Mouse (Mus musculus) forebrain, embryonic 13.5 days (tissue): Measurements from ENCODE around the gene 2010300C02Rik. TPM values are rescaled to one million over a fixed set of nuclear protein-coding genes. Genes with fewer than 3 reads are reported as not detected.
A peak's percentile ranks its signal among the peaks of the same experiment; 100 is the strongest.

ENCODE experiments used
- ATAC-seq: fragments of 200-750 bp; cut with Nextera tagmentation; 2 replicates; pipeline ENCODE4 v1.8.0; 2017
- H3K27ac ChIP-seq: fragments of 300-500 bp; sonication (generic); 2 replicates; pipeline ENCODE4 v1.5.1; 2015; ENCODE audit warnings: inconsistent platforms, mild to moderate bottlenecking, moderate library complexity
- H3K27me3 ChIP-seq: fragments of 300-500 bp; sonication (generic); 2 replicates; pipeline ENCODE4 v1.6.1; 2015; ENCODE audit warnings: mild to moderate bottlenecking, inconsistent platforms
- H3K36me3 ChIP-seq: fragments of 300-500 bp; sonication (generic); 2 replicates; pipeline ENCODE4 v1.6.1; 2015; ENCODE audit warnings: mild to moderate bottlenecking, inconsistent platforms; ENCODE audit not compliant: poor library complexity, severe bottlenecking
- H3K4me1 ChIP-seq: fragments of 300-500 bp; sonication (generic); 2 replicates; pipeline ENCODE4 v1.6.1; 2015; ENCODE audit warnings: inconsistent platforms
- H3K4me2 ChIP-seq: fragments of 300-500 bp; sonication (generic); 2 replicates; pipeline ENCODE4 v1.6.1; 2015; ENCODE audit warnings: inconsistent platforms, mild to moderate bottlenecking, moderate library complexity
- H3K4me3 ChIP-seq: fragments of 300-500 bp; sonication (generic); 2 replicates; pipeline ENCODE4 v1.5.1; 2015; ENCODE audit warnings: mild to moderate bottlenecking, inconsistent platforms
- H3K9ac ChIP-seq: fragments of 300-500 bp; sonication (generic); 2 replicates; pipeline ENCODE4 v1.6.1; 2015; ENCODE audit warnings: mild to moderate bottlenecking, inconsistent platforms
- H3K9me3 ChIP-seq: fragments of 300-500 bp; sonication (generic); replicated peaks from 2 replicates; pipeline ENCODE4 v1.6.1; 2016; ENCODE audit warnings: inconsistent platforms
- WGBS: fragments of 180-500 bp; shearing (Covaris S2); methylation state at CpG from one replicate; pipeline ENCODE4 v1.1.7; 2015; 5-methylcytosine and 5-hydroxymethylcytosine counted together
- polyA plus RNA-seq: library from polyadenylated mRNA; unstranded; fragments of >200 nt; fragmentation: Nextera tagmentation; extraction: Ambion mirVana; gene quantifications from 2 replicates; pipeline ENCODE4 v1.2.1, GENCODE M21; 2015

Gene 2010300C02Rik
- polyA plus RNA-seq, 1 experiment from 2014 or later: 0.62 TPM

- ATAC-seq: no peak
- H3K4me3 ChIP-seq: no peak overlapping the region
- H3K9ac ChIP-seq: no peak overlapping the region
- no peaks in the 10 kb centered on the region for H3K36me3 ChIP-seq
- WGBS: 93% methylated on average over 6 of the region's 6 CpGs
- no peak overlapping the region for H3K27ac ChIP-seq
- H3K4me2 ChIP-seq: no peak overlapping the region
- no peaks in the 10 kb centered on the region for H3K4me1 ChIP-seq
- peaks cover 4% of the 10 kb centered on the region; the same call in 1 of the 2 replicates for H3K9me3 ChIP-seq
- H3K27me3 ChIP-seq: no peaks in the 10 kb centered on the region
Observed at GRCm38 (mm10) chr1:37708270-37708955, 11.5 kb downstream of the 2010300C02Rik start.

DNA sequence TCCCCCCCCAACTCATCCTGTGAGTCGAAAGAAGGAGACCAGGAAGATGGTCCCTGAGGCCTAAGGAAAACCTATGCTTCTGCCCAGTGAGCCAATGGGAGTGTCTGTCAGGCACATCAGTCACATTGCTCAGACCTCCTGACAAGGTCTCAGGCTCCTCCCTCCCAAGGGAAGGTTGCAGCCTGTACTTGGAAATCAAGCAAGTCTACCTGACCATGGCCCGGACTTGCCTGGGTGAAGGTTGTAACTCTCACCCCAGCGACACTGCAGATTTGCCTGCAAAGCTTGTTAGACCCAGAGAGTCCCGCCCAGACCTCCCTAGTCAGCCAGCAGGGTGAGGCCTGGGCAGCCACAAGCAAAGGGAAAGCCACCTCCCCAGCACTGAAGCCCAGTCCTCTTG is 17.6 kb downstream of the 2010300C02Rik start:
- 73% methylated on average over 4 of the region's 4 CpGs for WGBS
- H3K4me2 ChIP-seq: no peak overlapping the region
- no peaks in the 10 kb centered on the region for H3K27me3 ChIP-seq
- peaks cover 4% of the 10 kb centered on the region; the same call in 1 of the 2 replicates for H3K9me3 ChIP-seq
- H3K4me1 ChIP-seq: peaks cover 4% of the 10 kb centered on the region
- no peak for ATAC-seq
- no peak overlapping the region for H3K4me3 ChIP-seq
- H3K27ac ChIP-seq: no peak overlapping the region
- no peaks in the 10 kb centered on the region for H3K36me3 ChIP-seq
- no peak overlapping the region for H3K9ac ChIP-seq

DNA sequence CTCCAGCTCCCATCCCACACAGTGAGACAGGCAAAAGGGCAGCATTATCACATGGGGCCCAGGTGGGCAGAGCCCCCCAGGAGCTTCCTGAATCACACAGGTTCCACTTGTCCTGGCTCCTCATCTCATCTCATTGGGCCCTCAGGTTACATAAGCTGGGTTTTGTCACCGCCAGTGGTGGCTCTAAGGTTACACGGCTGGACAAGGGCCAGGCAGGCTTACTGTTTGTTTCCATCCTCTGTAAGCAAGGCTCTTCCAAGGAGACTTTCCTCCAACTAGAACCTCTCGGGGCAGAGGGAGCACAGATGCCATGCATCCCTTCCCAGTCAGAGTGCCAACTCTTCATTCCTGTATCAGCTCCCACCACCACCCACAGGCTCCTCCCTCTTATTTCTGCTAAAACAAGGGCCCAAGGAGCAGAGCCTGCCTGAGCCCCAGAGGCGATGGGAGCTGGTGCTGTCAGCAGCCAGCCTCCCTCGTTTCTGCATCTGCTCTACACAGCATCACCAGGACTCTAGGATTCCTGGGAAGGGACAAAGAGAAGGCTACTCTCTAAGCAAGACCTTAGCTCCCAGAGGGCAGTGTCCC is 20.9 kb downstream of the 2010300C02Rik start:
- no peaks in the 10 kb centered on the region for H3K36me3 ChIP-seq
- H3K27me3 ChIP-seq: no peaks in the 10 kb centered on the region
- no peak for ATAC-seq
- H3K9ac ChIP-seq: no peak overlapping the region
- no peak overlapping the region for H3K4me3 ChIP-seq
- no peak overlapping the region for H3K4me2 ChIP-seq
- no peak overlapping the region; the same call in 1 of the 2 replicates for H3K27ac ChIP-seq
- no peaks in the 10 kb centered on the region for H3K9me3 ChIP-seq
- WGBS: 76% methylated on average over 5 of the region's 5 CpGs
- H3K4me1 ChIP-seq: peaks cover 4% of the 10 kb centered on the region

DNA sequence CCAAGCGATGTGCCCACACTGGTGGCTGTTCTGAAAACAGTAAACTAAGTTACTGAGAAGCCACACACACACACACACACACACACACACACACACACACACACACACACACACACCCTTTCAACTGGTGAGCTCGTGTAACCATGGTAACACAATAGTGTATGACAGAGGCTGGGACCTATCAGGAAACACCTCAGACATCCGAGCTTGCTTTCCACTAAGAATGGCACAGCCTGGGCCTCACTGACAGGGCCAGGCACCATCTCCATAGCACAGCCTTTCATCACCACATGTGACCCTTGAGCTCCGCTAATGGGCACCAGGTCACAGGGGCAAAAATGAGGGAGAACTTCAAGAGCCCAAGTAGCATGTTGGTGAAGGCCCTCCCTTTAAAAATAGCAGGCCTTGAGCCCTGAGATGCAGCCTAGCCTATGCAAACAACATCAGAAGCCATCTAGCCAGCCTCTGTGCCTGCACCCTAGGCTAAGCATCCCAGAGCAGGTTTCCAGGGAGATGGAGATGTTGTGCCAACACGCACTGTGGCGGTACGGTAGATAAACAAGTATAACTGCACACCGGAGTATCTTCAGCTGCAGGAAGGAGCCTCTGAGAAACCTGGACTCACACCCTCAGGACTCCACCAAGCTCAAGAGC is 21.6 kb downstream of the 2010300C02Rik start:
- ATAC-seq: peak; percentile 75
- Histone ChIP-seq H3K27ac (no peak overlapping the region), H3K36me3 (no peaks in the 10 kb centered on the region), H3K4me3 (no peak overlapping the region), H3K9ac (no peak overlapping the region), H3K9me3 (no peaks in the 10 kb centered on the region), H3K4me2 (no peak overlapping the region), H3K27me3 (no peaks in the 10 kb centered on the region), H3K4me1 (peaks cover 4% of the 10 kb centered on the region)
- WGBS: 65% methylated on average over 8 of the region's 8 CpGs

GRCm38 (mm10) chr1:37696918-37697317 is 23.0 kb downstream of the 2010300C02Rik start:
- Histone ChIP-seq H3K4me1 (peaks cover 4% of the 10 kb centered on the region), H3K9me3 (no peaks in the 10 kb centered on the region), H3K4me2 (no peak overlapping the region), H3K36me3 (no peaks in the 10 kb centered on the region), H3K4me3 (no peak overlapping the region), H3K27me3 (no peaks in the 10 kb centered on the region), H3K9ac (no peak overlapping the region), H3K27ac (no peak overlapping the region)
- ATAC-seq: no peak
- 85% methylated on average over 3 of the region's 3 CpGs for WGBS

DNA sequence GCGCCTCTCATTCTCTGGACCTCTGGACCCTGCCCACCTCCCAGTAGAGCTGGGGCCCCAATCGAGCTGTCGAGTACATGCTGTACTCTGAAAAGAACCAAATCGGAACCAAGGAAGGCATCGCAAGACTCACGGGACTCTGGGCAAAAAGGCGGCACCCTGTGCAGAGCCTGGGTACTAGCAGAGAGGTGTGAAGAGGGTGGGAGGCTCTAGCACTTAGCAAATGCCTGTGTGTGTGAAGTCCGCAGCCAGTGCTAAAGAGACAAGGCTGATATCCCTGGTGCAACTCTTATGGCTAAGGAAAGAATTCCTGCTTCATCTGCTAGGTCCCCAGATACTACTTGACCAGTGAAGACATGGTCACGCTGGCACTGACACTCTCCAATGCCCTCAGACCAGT is 24.2 kb downstream of the 2010300C02Rik start:
- Histone ChIP-seq H3K4me1 (peaks cover 4% of the 10 kb centered on the region), H3K27ac (no peak overlapping the region), H3K4me2 (no peak overlapping the region), H3K4me3 (no peak overlapping the region), H3K9ac (no peak overlapping the region), H3K9me3 (no peaks in the 10 kb centered on the region), H3K36me3 (no peaks in the 10 kb centered on the region), H3K27me3 (no peaks in the 10 kb centered on the region)
- ATAC-seq: no peak
- 92% methylated on average over 9 of the region's 9 CpGs for WGBS

DNA sequence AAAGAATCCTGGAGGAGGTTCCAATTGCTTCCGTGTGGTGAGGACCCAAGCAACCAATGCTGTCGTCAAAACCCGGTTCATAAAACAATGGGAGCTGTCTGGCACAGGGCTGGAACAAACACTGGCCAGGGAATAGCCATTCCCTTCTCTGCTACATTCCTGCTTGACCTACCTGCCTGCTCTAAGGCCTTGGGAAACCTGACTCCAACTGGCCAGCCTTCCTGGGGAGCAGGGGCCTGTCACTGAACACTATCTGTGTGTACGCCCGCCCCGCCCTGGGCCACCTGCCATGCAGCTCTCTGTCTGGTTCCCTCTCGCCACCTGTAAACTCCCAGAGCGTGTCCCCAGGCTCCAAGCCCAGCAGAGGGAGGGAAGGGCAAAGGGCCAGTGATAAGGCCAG is 25.5 kb downstream of the 2010300C02Rik start:
- 27% methylated on average over 8 of the region's 8 CpGs for WGBS

DNA sequence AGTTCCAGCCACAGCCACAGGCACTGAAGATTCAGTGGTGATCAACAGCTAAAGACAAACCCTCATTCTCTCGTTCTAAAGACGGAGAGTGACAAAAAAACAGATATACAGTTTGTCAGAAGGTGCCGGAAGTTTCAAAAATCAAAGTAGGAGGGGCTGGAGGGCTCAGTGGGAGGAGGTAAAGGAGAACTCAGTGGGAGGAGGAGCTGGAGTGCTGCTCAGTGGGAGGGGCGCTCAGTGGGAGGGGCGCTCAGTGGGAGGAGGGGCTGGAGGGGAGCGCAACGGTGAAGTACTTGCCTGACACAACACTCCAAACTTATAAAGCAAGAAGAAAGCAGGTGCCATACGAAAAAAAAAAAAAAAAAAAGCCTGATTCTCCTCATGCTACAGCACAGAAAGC is 28.7 kb downstream of the 2010300C02Rik start:
- Histone ChIP-seq H3K4me3 (no peak overlapping the region), H3K9ac (no peak overlapping the region), H3K27me3 (no peaks in the 10 kb centered on the region), H3K4me1 (peaks cover 9% of the 10 kb centered on the region), H3K27ac (no peak overlapping the region), H3K4me2 (no peak overlapping the region), H3K9me3 (no peaks in the 10 kb centered on the region), H3K36me3 (no peaks in the 10 kb centered on the region)
- WGBS: 48% methylated on average over 8 of the region's 8 CpGs
- no peak for ATAC-seq

More for the DNA sequence above, 25.5 kb downstream of the 2010300C02Rik start:
- ATAC-seq: no peak
- no peak overlapping the region for H3K4me3 ChIP-seq
- H3K36me3 ChIP-seq: no peaks in the 10 kb centered on the region
- H3K27ac ChIP-seq: no peak overlapping the region
- no peak overlapping the region for H3K9ac ChIP-seq
- no peaks in the 10 kb centered on the region for H3K27me3 ChIP-seq
- no peak overlapping the region for H3K4me2 ChIP-seq
- no peaks in the 10 kb centered on the region for H3K9me3 ChIP-seq
- H3K4me1 ChIP-seq: peaks cover 4% of the 10 kb centered on the region

GRCm38 (mm10) chr1:37690665-37691064 is 29.2 kb downstream of the 2010300C02Rik start:
- Histone ChIP-seq H3K4me2 (no peak overlapping the region), H3K9me3 (no peaks in the 10 kb centered on the region), H3K27me3 (no peaks in the 10 kb centered on the region), H3K4me1 (peaks cover 9% of the 10 kb centered on the region), H3K27ac (no peak overlapping the region), H3K4me3 (no peak overlapping the region), H3K9ac (no peak overlapping the region), H3K36me3 (no peaks in the 10 kb centered on the region)
- WGBS: 81% methylated on average over 5 of the region's 5 CpGs
- no peak for ATAC-seq

DNA sequence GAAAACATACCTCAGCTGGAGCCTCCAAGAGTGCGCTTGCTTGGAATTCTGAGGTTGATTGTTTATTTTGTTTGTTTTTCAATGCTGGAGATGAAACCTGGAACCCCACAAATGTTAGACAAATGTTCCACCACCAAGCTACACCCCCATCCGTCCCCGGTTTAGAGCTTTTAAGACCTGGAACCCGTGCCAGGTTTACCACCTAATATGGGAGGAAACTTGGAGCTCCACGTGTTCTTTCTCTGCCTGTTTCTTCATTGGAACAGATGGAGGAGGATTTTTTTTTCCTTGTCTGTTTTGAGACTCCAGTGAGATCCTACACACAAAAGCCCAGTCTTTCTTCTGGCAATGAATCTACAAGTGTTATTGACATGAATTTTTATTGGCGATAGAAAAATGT is 30.2 kb downstream of the 2010300C02Rik start:
- 90% methylated on average over 6 of the region's 6 CpGs for WGBS
- no peak for ATAC-seq
- Histone ChIP-seq H3K27me3 (no peaks in the 10 kb centered on the region), H3K9me3 (no peaks in the 10 kb centered on the region; the same call in 1 of the 2 replicates), H3K4me3 (no peak overlapping the region), H3K9ac (no peak overlapping the region), H3K4me2 (no peak overlapping the region), H3K27ac (no peak overlapping the region), H3K36me3 (no peaks in the 10 kb centered on the region), H3K4me1 (peaks cover 9% of the 10 kb centered on the region)

GRCm38 (mm10) chr1:37688351-37688750 is 31.5 kb downstream of the 2010300C02Rik start:
- H3K4me2 ChIP-seq: no peak overlapping the region
- ATAC-seq: no peak
- no peak overlapping the region for H3K9ac ChIP-seq
- WGBS: 67% methylated on average over 8 of the region's 8 CpGs
- H3K27ac ChIP-seq: no peak overlapping the region
- no peaks in the 10 kb centered on the region; the same call in 1 of the 2 replicates for H3K9me3 ChIP-seq
- H3K36me3 ChIP-seq: no peaks in the 10 kb centered on the region
- no peak overlapping the region for H3K4me3 ChIP-seq
- H3K4me1 ChIP-seq: peaks cover 9% of the 10 kb centered on the region
- no peaks in the 10 kb centered on the region for H3K27me3 ChIP-seq

DNA sequence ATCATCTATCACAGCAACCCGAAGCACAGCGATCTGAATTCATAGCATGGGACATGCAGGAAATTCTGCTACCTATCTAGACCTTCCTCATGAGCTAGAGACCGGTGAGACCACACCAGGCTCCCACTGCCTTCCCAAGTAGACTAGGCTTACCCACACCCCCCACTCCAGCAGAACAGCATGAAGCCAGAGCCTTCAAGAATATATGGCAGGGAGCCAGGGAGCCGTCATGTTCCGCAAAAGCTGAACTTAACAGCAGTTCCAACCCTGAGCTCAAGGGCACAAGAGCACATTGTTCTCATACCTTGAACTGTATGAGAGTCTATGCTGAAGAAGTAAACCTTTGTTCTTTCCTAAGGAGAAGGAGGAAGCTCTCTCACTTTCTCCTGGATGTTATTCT is 32.4 kb downstream of the 2010300C02Rik start:
- Histone ChIP-seq H3K4me2 (no peak overlapping the region), H3K36me3 (no peaks in the 10 kb centered on the region), H3K4me3 (no peak overlapping the region), H3K4me1 (peaks cover 9% of the 10 kb centered on the region), H3K27me3 (no peaks in the 10 kb centered on the region), H3K9ac (no peak overlapping the region), H3K27ac (no peak overlapping the region), H3K9me3 (no peaks in the 10 kb centered on the region; the same call in 1 of the 2 replicates)
- ATAC-seq: peak; percentile 43; the same call in 1 of the 2 replicates
- WGBS: 66% methylated on average over 5 of the region's 5 CpGs
